Mouse (Mus musculus) adrenal gland, postnatal 10 days (tissue): ENCODE measurements at regions not wholly inside any gene's neighbourhood (a gene's known extent, or its start where the extent isn't known, plus 50 kb on each side); places are given as distances from the start of the nearest gene placed in this dataset.

Experiments used
- DNase-seq: peaks from one replicate; pipeline ENCODE4 v3.0.0; 2021; ENCODE audit warnings: mixed read lengths

DNA sequence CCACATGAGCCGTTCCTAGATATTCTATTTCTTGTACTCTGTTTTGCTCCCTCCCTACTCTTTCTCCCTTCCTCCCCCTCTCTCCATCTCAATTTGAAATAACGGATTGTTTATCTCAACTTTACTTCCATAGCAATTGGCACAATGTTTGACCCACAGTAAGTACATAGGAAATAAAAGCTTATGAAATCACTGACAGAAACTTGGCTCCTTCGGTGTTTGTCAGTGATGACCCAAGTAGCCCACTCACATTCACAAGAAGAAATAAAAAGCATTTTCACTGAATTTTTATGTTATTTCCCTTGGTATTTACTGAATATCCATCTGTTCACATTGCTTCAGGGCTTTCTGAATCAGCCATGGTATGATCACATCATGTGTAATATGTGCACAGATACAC is 260.2 kb upstream of the Actbl2 start:
- no peak for DNase-seq

DNA sequence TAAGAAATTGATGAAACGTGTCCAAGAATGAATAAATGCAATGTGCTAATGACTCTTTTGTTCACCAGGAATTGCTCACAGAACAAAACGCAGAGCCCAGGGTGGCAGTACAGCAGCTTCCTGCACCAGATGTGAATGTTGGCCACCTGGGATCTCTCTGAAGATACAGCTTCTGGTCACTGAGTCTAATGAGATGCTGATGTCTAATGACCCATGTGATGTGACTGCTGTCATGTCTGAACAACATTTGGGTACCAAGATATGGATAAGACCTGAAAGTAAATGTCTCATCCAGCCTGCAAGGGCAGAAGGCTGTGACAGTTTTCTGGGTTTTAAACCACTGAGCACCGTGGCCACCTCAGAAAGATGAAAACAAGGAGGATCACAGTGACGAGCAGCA is 252.1 kb upstream of the Actbl2 start:
- DNase-seq: no peak

DNA sequence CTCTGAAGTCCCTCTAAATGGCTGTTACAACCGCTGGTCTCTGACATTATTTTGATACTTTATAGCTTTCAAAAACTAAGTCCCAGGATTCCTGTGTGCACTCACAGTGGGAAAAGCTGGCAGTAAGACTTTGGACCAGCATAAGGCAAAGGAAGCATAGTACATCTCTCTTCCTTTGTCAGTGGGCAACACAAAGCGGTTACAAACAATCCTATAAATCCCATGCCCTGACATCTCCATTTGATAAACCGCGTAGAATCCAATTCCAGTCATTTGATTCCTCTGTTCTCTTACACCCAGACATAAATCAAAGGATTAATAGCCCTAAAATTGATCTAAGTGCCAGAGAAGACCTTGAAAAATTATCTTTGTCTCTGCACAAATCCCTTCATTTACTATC is 240.7 kb upstream of the Actbl2 start:
- DNase-seq: no peak

DNA sequence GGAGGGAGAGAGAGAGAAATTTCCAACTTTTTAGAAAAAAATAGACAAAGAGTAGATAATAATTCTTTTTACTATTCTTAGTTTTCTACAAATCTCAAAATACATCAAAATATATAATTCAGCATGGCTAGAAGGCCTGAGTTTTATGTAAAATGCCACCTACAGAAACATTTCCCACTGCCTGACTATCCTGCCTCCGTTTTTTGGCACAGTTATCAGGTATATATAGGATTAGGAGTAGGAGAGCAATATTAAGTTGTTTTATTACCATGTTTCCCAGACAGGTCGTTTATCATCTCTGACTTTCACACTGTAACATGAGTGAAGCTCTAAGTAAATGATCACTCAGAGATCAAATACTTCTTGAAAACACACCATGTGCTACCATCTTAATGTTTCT is 224.7 kb upstream of the Actbl2 start:
- DNase-seq: no peak

DNA sequence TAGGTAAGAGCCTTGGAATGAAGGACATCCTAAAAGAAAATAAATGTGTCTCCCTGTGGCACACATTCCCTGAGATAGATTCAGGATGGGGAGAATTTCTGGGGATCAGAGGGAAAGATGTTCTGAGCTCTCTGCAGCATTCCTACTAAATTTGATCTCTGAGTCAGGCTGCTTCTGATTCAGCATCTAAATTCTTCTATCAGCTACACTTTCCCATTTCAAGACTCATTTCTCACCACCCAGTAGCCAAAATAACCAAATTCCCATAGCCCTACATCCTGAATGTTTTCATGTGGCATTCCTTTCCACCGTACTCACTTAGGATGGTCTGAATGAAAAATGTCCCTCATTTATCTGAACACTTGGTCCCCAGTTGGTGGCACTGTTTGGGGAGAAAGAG is 223.2 kb upstream of the Actbl2 start:
- DNase-seq: no peak

DNA sequence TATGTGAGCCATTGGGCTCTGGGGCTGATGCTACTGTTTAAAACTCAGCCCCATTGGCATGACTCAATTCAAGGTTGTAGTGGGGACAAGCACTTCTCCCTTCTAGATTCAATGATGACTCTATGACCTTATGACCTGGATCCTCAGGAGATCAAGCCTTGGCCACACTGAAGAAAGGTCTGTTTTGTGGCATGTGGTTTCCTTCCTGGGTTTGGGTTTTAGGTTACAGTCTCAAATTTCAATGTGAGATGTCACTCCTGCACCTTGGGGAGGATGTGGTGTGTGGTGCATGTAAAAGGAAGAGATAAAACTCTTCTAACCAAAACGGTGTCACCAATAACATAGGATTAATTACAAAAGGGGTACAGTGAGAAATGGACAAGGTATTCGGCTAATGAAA is 211.2 kb upstream of the Actbl2 start:
- DNase-seq: no peak

DNA sequence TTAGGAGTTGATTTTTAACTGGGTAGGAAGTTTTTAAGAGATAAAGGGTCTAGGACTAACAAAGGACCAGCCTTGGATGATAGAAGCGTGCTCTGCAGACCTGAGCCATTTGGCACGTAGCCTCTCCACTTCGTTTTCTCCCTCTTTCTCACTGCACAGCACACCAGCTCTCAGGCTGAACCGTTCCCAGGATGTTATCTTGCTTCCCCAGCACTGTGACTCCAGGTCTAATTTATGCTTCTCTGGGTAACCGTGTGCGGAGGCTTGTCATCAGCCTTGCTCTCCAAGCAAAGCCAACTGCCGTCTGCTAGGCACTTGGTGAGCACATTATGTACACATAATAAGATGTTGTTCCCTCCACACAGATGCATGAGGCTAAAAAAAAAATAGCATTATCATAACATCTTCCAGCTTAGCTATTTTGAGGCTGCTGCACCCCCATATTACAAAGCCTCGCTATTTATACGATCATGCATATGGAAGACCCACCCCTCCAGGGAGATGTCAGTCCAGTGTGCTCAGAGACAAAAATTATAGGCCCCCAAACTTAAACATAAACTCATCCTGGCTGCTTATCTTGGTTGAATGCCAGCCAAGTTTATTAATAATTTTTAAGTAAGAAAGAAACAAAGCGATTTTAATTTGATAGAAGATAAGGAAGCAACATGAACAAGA is 210.3 kb upstream of the Actbl2 start:
- peak; percentile 4 for DNase-seq

DNA sequence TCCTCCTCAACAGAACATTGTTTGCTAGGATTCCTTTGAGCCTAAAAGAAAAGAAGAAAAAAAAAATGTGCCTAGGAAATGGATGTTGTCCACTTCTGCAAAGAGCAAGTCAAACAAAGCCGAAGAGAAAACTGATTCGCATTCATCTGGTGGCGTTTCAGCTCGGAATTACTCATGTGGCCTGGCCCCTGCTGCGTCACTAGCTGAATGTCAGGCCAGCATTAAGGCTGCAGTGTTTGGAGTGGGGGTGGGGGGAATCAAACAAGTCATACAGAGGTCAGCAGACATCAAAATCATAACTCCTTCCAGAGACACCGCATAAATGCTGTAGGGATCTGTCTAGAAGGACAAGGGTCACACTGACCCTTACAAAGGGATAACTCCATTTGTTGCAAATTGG is 204.7 kb upstream of the Actbl2 start:
- DNase-seq: peak; percentile 31

DNA sequence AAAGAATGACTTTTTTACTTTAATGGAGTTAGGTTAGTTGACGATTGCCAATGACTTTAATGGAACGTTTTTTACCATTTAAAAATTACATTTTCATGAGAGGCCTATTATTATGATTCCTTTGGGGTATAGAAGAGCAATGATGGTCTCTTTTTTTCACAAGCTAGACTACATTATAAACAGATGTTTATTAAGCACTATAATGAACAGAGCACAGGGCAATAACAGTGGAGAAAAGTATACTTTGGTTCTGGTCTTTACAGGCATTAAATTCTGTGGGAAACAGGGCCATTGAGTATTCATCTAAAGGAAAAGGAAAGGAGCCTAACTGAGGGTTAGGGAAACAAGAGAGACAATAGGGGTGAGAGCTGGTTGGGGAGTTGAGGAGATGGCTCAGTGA is 199.0 kb upstream of the Actbl2 start:
- no peak for DNase-seq

DNA sequence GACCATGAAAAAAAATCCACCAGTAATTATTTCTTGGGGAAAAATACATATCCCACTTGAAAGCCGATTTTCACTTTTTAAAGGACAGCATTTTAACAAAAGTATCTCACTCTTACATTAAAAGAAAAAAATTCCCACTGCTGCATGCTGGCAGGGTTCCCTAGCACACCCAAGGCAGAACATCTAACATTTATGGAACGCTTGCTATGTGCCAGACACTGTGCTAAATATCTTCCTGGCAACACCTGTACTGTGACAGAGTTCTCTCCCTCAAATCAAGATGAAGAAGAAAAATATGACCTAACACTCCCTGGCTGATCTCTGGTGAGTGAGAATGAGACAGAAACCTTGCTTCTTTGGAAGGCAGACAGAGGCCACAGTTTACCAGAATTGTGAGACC is 167.1 kb upstream of the Actbl2 start:
- DNase-seq: no peak

DNA sequence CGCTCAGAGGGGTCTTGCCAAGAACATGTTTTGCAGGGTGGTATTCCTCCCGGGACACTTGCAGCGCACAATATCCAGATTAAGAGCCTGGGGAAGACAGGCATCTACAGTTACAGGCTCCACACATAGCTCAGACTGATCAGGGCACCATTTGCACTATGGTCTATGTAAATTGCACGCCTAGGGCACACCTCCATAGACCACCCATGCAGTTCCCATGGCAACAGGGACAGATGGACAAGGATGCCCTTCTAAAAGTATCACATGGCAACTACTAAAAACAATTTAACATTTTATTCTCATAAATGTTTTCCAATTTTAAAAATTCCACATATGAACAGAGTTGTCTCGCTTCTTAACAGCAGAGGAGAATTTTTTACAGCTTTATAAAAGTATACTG is 158.7 kb upstream of the Actbl2 start:
- DNase-seq: no peak

DNA sequence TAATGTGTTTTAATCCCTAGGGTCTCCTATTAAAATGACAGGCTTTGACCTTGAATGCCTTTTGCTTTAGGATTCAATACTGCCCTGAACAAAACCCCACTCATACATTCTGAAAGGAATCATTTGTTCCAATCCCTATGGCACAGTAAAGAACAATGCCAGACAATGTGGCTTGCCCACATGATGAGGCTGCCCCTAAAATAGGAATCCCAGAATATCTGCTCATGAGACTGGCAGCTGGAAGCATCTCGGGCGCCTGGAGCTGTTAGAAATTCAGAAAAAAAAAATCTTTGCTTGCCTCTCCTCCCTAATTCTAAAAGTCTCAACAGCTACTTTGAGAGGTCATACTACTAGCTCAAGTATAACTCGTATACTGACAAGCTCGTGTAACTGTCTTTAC is 157.5 kb upstream of the Actbl2 start:
- no peak for DNase-seq

DNA sequence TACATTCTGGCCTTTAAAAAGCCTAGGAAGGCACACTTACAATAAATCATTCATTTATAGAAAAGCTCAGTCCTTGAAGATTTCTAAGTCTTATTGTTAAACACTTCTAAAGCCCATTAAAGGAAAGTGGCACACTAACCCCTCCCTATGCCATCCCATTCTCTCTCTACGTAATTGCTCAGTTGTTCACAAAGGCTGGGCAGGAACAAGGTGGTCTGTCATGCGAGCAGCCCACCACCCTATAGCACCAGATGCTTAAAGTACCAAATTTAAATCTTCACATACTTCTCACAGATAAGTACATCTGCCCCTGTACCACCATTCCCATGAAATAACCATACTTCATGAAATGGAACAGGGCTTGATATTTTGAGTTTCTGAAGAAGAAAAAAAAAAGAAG is 156.1 kb upstream of the Actbl2 start:
- no peak for DNase-seq

DNA sequence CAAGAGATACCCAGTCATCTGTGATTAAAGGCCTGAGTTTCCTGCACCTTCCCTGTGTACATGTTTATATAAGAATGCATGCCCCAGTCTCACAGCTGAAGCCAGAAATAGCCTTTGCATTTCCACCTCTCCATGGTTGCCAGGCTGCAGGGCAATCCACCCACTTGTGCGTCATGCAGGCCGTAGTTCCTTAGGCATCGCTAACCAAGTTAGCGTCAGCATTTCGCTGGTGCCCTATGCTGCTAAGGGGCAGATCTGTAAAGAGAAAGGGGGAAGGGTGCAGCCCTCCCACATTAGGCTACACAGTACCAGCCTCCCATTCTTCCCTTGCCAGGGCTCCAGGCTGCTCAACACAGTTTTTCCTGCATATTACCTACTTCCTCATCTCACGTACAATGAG is 155.6 kb upstream of the Actbl2 start:
- DNase-seq: peak; percentile 5

DNA sequence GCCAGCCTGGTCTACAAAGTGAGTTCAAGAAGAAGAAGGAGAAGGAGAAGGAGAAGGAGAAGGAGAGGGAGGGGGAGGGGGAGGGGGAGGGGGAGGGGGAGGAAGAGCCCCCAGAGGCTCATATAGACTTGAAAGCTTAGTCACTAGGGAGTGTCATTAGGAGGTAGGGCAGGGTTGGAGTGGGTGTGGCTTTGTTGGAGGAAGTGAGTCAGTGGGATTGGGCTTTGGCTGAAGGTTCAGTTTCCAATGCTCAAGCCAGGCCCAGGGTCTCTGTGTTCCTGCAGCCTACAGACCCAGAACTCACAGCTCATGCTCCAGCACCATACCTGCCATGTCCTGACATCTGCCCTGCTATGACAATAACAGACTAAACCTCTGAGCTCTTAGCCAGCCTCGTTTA is 154.4 kb upstream of the Actbl2 start:
- DNase-seq: no peak

DNA sequence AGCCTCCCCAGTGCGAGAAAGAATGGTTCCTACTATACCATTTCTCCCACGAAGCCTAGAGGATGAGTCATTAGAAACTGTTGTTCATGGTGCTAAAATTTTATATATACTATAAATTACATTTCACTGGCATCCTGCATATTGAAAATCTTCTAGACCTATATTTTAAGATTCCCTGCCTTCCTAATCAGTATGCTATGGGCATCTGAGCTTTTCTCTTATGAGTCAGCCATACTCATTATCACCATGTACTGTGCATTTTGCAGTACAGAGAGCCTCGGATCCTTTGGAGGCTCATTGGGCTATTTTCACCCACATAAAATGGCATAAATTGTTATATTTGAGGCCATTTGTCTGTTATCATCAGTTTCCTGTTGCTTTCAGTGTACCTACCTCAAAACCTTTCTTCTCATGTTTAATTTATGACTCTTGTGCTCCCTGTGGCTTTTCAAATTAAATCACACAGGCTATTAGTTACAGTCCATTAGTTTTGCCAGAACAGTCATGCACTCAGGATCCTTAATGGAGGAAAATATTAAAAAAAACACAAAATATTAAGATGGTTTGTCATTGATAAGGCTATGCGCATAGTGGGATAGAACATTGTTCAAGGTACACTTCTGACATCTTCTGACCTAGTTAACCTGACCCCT is 150.1 kb upstream of the Actbl2 start:
- no peak for DNase-seq

DNA sequence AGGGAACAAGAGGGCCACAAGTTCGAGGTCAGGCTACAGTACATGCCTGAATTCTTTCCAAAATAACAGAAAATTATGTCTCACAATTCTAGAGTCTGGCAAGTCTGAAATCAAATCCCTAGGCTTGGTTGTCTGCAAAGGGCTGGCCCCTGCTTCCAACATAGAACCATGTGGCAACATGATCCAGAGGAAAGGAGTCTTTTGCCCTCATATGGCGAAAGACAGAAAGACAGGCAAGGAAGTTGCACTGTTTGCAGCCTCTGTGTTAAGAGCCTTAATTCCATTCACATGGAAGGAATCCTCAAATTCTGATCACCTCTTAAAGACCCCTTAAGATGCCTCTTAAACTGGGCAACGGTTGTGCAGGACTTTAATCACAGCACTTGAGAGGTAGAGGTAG is 123.7 kb upstream of the Actbl2 start:
- no peak for DNase-seq

DNA sequence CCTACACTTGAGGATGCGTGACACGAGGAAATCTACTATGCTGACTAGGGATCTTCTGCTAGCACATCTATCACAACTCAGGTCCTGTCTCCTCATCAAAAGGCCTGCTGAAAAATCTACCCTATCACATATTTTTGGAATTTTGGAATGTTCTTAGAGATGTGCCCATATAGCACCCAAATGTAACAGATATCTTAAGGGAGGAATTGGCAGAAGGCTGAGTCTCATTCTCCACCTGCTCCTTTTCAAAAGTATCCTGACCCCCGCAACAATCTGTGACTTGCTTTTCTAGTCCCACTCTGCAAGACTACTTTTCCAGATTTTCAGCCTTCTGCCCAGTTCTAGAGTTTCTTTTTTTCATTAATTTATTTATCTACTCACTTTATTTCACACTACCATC is 118.4 kb upstream of the Actbl2 start:
- no peak for DNase-seq

DNA sequence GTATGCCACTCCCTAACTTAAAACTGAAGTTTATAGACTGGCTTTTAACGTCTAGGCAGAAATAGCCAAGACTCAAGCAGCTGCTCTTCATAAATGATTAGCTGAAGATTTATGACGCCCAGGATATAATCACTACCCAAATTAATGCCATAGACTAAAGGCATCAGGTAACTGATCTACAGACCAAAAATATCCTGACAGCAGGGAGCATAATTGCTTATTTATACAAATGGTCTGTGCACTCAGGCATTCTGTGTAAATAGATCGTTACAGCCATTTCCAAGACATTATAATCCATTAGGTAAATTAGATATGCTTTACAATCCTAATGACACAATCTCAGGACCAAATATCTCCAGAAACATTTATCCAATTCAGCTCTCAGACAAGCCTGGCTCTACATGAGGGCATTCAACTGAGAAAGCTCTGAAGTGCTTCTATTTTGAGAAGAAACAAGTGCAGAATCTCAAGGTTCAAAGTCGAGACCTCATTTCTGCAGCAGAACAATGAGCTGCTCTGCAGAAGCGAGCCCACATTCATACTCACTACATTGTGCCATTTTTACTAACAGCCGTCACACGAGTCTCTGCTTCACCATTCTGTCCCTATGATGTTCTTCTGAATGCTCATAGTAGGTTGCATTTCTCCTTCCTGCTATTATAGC is 111.9 kb upstream of the Actbl2 start:
- no peak for DNase-seq

DNA sequence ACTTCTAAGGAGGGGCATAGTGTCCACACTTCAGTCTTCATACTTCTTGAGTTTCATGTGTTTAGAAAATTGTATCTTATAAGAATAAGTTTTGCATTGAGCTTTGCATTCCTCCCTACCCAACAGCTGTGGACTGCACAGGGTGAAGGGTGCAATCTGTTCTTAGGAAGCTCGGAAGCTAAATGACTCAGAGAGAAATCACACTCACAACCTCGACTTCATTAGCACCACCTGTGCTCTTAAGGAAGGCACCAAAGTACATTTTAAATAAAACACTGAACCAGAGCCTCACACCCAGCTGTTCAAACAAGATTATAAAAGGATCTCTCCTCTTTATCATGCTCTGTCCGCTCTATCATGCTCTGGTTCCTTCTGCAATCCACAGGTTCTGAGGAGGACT is 110.1 kb upstream of the Actbl2 start:
- no peak for DNase-seq

DNA sequence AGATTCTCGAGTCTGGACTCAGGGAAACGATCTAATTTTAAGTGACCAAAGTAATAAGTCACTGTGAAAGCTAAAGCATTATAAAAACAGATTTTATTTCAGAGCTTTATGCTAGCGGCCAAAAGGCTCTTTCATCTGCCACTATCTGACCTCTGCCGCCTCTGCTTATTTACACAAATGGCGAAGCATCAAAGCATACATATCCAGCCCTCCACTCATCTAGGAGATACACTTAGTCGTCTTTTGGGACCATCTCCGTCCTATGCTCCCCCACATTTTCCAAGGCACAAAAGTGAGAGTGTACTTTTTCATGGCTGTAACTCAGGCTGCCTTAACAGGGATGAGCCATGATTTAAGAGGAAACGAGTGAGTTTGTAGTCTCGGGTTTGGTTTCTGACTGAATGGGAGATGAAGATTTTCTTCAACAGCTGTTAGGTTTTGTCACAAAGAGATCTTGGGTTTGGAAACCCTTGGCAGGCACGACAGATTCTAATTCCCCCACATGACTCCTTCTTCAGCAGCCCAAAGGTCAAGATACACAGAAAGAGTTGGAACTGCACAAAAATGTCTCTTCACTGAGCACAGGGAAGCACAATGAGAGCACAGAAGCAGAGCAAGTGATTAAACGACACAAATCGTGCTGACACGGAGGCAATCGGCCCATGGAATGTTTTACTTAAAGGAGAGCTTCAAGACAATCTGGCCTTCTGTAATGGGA is 96.7 kb upstream of the Actbl2 start:
- DNase-seq: no peak

DNA sequence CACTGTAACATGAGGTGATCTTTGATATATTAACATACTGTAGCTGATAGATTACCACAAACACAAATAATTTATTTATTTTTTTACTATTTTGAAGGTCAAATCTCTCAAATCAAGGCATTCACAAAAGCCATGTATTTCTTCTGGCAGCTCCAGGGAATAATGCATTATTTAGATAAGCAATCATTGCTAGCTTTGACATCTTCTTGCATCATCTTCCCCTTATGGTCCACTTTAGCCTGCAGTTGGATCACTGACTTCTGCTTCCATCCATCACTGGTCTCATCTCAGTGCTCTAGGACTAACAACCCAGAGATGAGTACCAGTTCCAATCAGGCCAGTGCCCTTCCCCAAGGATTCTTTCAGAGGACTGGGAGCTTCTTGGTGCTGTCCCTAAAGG is 95.3 kb upstream of the Actbl2 start:
- no peak for DNase-seq

DNA sequence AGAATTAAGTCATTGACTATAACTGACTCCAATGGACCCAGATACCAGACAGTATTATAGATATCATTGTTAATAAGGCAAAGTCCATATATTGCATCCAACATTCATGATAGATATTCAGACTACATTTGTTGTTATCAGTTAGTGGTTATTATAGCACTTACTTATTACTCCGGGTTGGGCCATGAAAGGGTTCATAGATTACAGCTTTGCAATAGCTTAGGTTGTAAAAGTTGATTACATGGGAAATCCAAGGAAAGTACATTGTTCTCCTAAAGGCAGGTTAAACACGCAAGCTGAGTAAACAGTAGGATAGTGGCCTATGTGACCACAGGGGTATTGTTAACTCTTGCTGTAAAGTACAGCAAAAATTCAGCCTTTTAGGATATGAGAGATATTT is 89.3 kb upstream of the Actbl2 start:
- no peak for DNase-seq
